In the genomic region with DNA sequence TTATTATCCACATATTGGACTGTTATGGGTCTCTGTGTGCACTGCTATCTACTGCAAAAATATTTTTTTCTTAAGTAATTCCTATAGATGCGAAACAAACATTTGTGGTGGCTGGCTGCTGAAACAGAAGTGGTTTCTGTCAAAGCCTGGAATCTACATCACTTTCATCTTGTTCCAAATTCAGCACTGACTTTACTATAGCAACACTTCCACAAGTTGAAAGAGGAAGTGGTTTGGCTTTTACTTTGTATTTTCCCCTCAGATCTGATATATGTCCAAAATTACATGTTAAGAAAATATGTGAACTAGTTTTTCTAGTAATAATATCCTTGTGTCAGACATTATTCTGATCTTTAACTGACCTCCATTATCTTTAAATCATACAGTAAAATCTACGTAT, we compare ENCODE assay signal across 17 mouse cellular contexts.
"Had no signal": no experiment of that assay in that cellular context is flagged by ENCODE, and none has a peak within 500 bp of the region (broad histone marks: within the 10 kb centered on the region; RNA-seq: fewer than 3 reads in every experiment).

No protein-coding gene starts in this region.

- H3K4me1 ChIP-seq: limb, embryonic 12.5 days; liver, embryonic 13.5 days; megakaryocyte, embryonic 14.5 days; midbrain, embryonic 15.5 days; neural tube, embryonic 13.5 days; stomach, embryonic 15.5 days had no signal

- H3K4me2 ChIP-seq: limb, embryonic 12.5 days; liver, embryonic 13.5 days; midbrain, embryonic 11.5 days; midbrain, embryonic 15.5 days; neural tube, embryonic 13.5 days; stomach, embryonic 15.5 days had no signal

- H3K36me3 ChIP-seq: limb, embryonic 12.5 days; liver, embryonic 13.5 days; midbrain, embryonic 15.5 days; neural tube, embryonic 13.5 days; stomach, embryonic 15.5 days had no signal

- H3K9me3 ChIP-seq: limb, embryonic 12.5 days; liver, embryonic 13.5 days; megakaryocyte, embryonic 14.5 days; midbrain, embryonic 15.5 days; neural tube, embryonic 13.5 days; stomach, embryonic 15.5 days had no signal

- H3K4me3 ChIP-seq: limb, embryonic 12.5 days; liver, embryonic 13.5 days; megakaryocyte, embryonic 14.5 days; midbrain, embryonic 15.5 days; neural tube, embryonic 13.5 days; stomach, embryonic 15.5 days had no signal

- H3K27ac ChIP-seq: limb, embryonic 12.5 days; liver, embryonic 13.5 days; midbrain, embryonic 15.5 days; neural tube, embryonic 13.5 days; stomach, embryonic 15.5 days had no signal

- ATAC-seq: liver, postnatal 0 days; midbrain, embryonic 15.5 days had no signal

- H3K9ac ChIP-seq: limb, embryonic 12.5 days; liver, embryonic 13.5 days; liver, postnatal 0 days; midbrain, embryonic 15.5 days; neural tube, embryonic 13.5 days; stomach, embryonic 15.5 days had no signal

- DNase-seq: kidney, adult 18-20 months; kidney, postnatal 14 days; liver; liver, embryonic 13.5 days; liver, postnatal 0 days; lung, postnatal 36 days; retina, postnatal 1 day; right cerebral cortex, postnatal 4 days; spleen, adult 18-20 months; thymus, adult 2 months; thymus, postnatal 36 days had no signal

- H3K27me3 ChIP-seq: limb, embryonic 12.5 days; liver, embryonic 13.5 days; megakaryocyte, embryonic 14.5 days; midbrain, embryonic 15.5 days; neural tube, embryonic 13.5 days; stomach, embryonic 15.5 days had no signal
